19 mouse cellular contexts compared by ENCODE assay signal in genomic region chr7:68139384-68139783, GRCm38 (mm10).
DNase-seq lines count a peak whose midpoint lies in the region; ATAC-seq lines count a peak whose summit lies in the region.
"Had no signal": no experiment of that assay in that cellular context is flagged by ENCODE, and none has a peak within 500 bp of the region (broad histone marks: within the 10 kb centered on the region; RNA-seq: fewer than 3 reads in every experiment).

No protein-coding gene starts in this region.

- no peak for ATAC-seq in heart, embryonic 13.5 days (ENCODE audit: extremely low read depth, insufficient number of reproducible peaks, low FRiP score, low TSS enrichment)
- ATAC-seq in limb, embryonic 12.5 days (ENCODE audit: insufficient number of reproducible peaks, insufficient read depth, low FRiP score, low TSS enrichment, low read depth) = no peak
- peak; percentile 63 for ATAC-seq in inflammation-experienced regulatory T-cells, adult 6 months
- ATAC-seq: intestine, postnatal 0 days had no signal

- H3K4me3 ChIP-seq in heart, embryonic 13.5 days = no peak overlapping the region
- no peak overlapping the region for H3K4me3 ChIP-seq in limb, embryonic 12.5 days (replicated peaks)
- no peak overlapping the region for H3K4me3 ChIP-seq in limb, embryonic 10.5 days
- H3K4me3 ChIP-seq: embryonic facial prominence, embryonic 15.5 days; forebrain, embryonic 12.5 days; hindbrain, embryonic 13.5 days had no signal

- intact Hi-C loops in heart, postnatal 14 days (cut with DNase I) = no loop called here

- peaks cover 61% of the 10 kb centered on the region for H3K4me1 ChIP-seq in heart, embryonic 13.5 days
- H3K4me1 ChIP-seq in limb, embryonic 12.5 days (replicated peaks) = peaks cover 41% of the 10 kb centered on the region
- H3K4me1 ChIP-seq in limb, embryonic 10.5 days = peaks cover 39% of the 10 kb centered on the region

- H3K9me3 ChIP-seq in heart, embryonic 13.5 days = no peaks in the 10 kb centered on the region
- no peaks in the 10 kb centered on the region for H3K9me3 ChIP-seq in limb, embryonic 12.5 days
- H3K9me3 ChIP-seq in limb, embryonic 10.5 days (replicated peaks) = no peaks in the 10 kb centered on the region
- H3K9me3 ChIP-seq: embryonic facial prominence, embryonic 15.5 days; forebrain, embryonic 12.5 days; hindbrain, embryonic 13.5 days had no signal

- peak overlapping the region; percentile 27; the same call in 1 of the 2 replicates for H3K4me2 ChIP-seq in heart, embryonic 13.5 days
- H3K4me2 ChIP-seq in limb, embryonic 12.5 days = no peak overlapping the region
- H3K4me2 ChIP-seq: embryonic facial prominence, embryonic 15.5 days; forebrain, embryonic 12.5 days; hindbrain, embryonic 13.5 days had no signal

- no peaks in the 10 kb centered on the region for H3K36me3 ChIP-seq in heart, embryonic 13.5 days
- H3K36me3 ChIP-seq in limb, embryonic 12.5 days = peaks cover 5% of the 10 kb centered on the region; the same call in 1 of the 2 replicates
- H3K36me3 ChIP-seq in limb, embryonic 10.5 days = peaks cover 13% of the 10 kb centered on the region; the same call in 1 of the 2 replicates
- H3K36me3 ChIP-seq: embryonic facial prominence, embryonic 15.5 days; forebrain, embryonic 12.5 days; G1E; hindbrain, embryonic 13.5 days had no signal

- no peaks in the 10 kb centered on the region for H3K27me3 ChIP-seq in heart, embryonic 13.5 days (replicated peaks)
- no peaks in the 10 kb centered on the region for H3K27me3 ChIP-seq in limb, embryonic 12.5 days
- H3K27me3 ChIP-seq in limb, embryonic 10.5 days (ENCODE audit: low read depth, poor library complexity, severe bottlenecking) = no peaks in the 10 kb centered on the region
- H3K27me3 ChIP-seq: embryonic facial prominence, embryonic 15.5 days; forebrain, embryonic 12.5 days; hindbrain, embryonic 13.5 days had no signal

- WGBS in heart, embryonic 13.5 days = 35% methylated on average over 2 of the region's 2 CpGs
- 51% methylated on average over 2 of the region's 2 CpGs for WGBS in limb, embryonic 12.5 days
- WGBS in limb, embryonic 10.5 days = 60% methylated on average over 2 of the region's 2 CpGs

- no peak for DNase-seq in heart, postnatal 14 days
- no peak for DNase-seq in limb, embryonic 10.5 days (ENCODE audit: low spot score)
- DNase-seq in T-cell, adult 2 months (ENCODE audit: low spot score) = peak; percentile 25
- no peak for DNase-seq in urinary bladder, adult 18-20 months (ENCODE audit: low spot score in 2 of 2)
- no peak for DNase-seq in yolk sac, embryonic 10.5 days (ENCODE audit: low spot score)
- DNase-seq: cerebellum, adult 9-11 months; embryo, embryonic 11 days; lung, adult 18-20 months; right cerebral cortex, postnatal 25 days; thymus, postnatal 25 days had no signal

- H3K27ac ChIP-seq in heart, embryonic 13.5 days (replicated peaks) = peak overlapping the region; percentile 60
- 0 out of 2 replicates have a peak overlapping the region, but pooled peaks have one; percentile 35 for H3K27ac ChIP-seq in limb, embryonic 12.5 days
- H3K27ac ChIP-seq in limb, embryonic 10.5 days = no peak overlapping the region
- H3K27ac ChIP-seq: embryonic facial prominence, embryonic 15.5 days; forebrain, embryonic 12.5 days; hindbrain, embryonic 13.5 days; stomach, postnatal 0 days had no signal

- 0 out of 2 replicates have a peak overlapping the region, but pooled peaks have one; percentile 16 for H3K9ac ChIP-seq in heart, embryonic 13.5 days
- no peak overlapping the region for H3K9ac ChIP-seq in limb, embryonic 12.5 days (replicated peaks)
- H3K9ac ChIP-seq: embryonic facial prominence, embryonic 15.5 days; forebrain, embryonic 12.5 days; hindbrain, embryonic 13.5 days had no signal
